Mouse (Mus musculus): Measurements from ENCODE around the gene Gm14410. TPM values are rescaled to one million over a fixed set of nuclear protein-coding genes. Genes with fewer than 3 reads are reported as not detected.
"Not testable (repeated sequence)": the region's sequence is repeated elsewhere in the genome, so short reads cannot be mapped to it uniquely, and the experiment has no call there.

Gene Gm14410
- total RNA-seq (2021): 10 to 100 TPM; 29.9 to 33.3 TPM

- DNase-seq (ENCODE audit: low spot score): peak; percentile 77
- intact Hi-C loops (cut with DNase I): not testable (repeated sequence)
Measured at GRCm38 (mm10) chr2:177206341-177206740, at the start of gene Gm14410. Gene Gm14410, minus strand, starts transcription at chr2:177206421.

DNA sequence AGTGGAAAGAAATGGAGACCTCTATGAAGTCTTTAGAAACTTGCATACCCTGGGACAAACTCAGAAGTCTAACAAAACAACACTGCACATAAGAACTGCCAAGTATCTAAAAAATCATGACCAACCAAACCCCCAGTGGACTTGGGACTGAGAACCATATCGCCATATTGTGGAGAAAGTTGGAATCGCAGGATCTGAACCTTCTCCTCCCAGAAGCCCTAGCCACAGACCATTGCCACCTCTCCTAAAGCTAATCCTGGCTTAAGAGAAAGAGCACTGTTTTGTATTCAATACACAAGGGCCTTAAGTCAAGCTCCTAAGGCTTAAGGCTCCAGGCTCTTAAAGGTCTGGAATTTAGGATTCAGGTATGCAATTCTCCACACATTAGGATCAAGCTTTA lies 41.2 kb upstream of the Gm14410 start:
- DNase-seq (ENCODE audit: low spot score); intact Hi-C loops (cut with DNase I): not testable (repeated sequence)

DNA sequence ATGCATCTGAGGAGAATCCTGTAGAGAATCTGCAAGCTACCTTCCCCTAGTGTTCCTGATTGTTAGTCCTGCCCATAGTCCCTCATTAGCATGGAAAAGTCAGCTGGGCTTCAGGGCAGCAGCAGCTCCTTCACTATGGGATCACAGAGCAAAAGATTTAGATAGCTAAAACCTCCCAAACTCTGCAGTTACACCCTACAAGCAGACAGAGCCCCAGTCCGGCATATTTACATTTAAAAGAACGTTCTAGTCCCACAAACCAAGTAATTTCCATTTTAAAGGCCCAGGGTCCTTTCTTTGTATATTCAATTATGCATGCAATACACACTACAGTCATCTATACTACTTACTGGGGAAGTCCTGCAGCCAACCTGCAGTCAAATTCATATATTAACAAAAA lies 24.2 kb upstream of the Gm14410 start:
- intact Hi-C loops (cut with DNase I); DNase-seq (ENCODE audit: low spot score): not testable (repeated sequence)

GRCm38 (mm10) chr2:177172749-177173148 lies 33.5 kb downstream of the Gm14410 start:
- DNase-seq (ENCODE audit: low spot score); intact Hi-C loops (cut with DNase I): not testable (repeated sequence)

Other genes with a start within 250 kb of the Gm14410 start
- 10 to 100 TPM; 64.4 to 77.2 TPM for gene Gm14419, start 205.5 kb downstream of the Gm14410 start, total RNA-seq (2021)
- gene Gm14401, start 132.1 kb downstream of the Gm14410 start, total RNA-seq (2021): 1 to 10 TPM in 1 of 2 experiments, under 1 TPM in 1; 0.42 to 1.1 TPM
- 1 to 10 TPM; 1.3 to 1.4 TPM for gene Gm14409, start 60.6 kb upstream of the Gm14410 start, total RNA-seq (2021)
- under 1 TPM; 0.73 to 0.81 TPM for gene Gm14412, start 117.9 kb upstream of the Gm14410 start, total RNA-seq (2021)
- gene Gm14418, start 191.9 kb upstream of the Gm14410 start, total RNA-seq (2021): 10 to 100 TPM; 17.2 to 18.4 TPM